Mouse (Mus musculus) MEL (cell line): ENCODE results near the gene Myh10. TPM values are rescaled to one million over a fixed set of nuclear protein-coding genes. Genes with fewer than 3 reads are reported as not detected.

Experiments
- DNase-seq: peaks from one replicate; pipeline ENCODE4 v3.0.0; 2011; ENCODE audit warnings: low read depth, low spot score
- H3K27ac ChIP-seq: 2 replicates; pipeline ENCODE4 v1.5.1; 2012; ENCODE audit warnings: low read depth, mild to moderate bottlenecking, control low read depth, low read length, moderate library complexity; ENCODE audit not compliant: control insufficient read depth
- H3K27me3 ChIP-seq, 2 experiments: fragments of 150-350 bp in 1 of 2; sonication (generic) in 1 of 2; 2 replicates each; pipeline ENCODE4 v1.6.1; 2012; ENCODE audit warnings: low read length in 2 of 2, mild to moderate bottlenecking in 2 of 2, improper control_type of control experiment in 1 of 2, moderate library complexity in 1 of 2; ENCODE audit not compliant: insufficient read depth in 2 of 2, control insufficient read depth in 1 of 2
- H3K36me3 ChIP-seq, 2 experiments: 2 replicates each; pipeline ENCODE4 v1.6.1; 2012 to 2014; ENCODE audit warnings: low read length in 2 of 2, improper control_type of control experiment in 1 of 2, inconsistent platforms in 1 of 2, mild to moderate bottlenecking in 1 of 2; ENCODE audit not compliant: insufficient read depth in 2 of 2, control insufficient read depth in 1 of 2
- H3K4me1 ChIP-seq, 2 experiments: fragments of 150-350 bp in 1 of 2; sonication (generic) in 1 of 2; 2 replicates each; pipeline ENCODE4 v1.6.1; 2012; ENCODE audit warnings: low read length in 2 of 2, improper control_type of control experiment in 1 of 2, mild to moderate bottlenecking in 1 of 2; ENCODE audit not compliant: insufficient read depth in 2 of 2, control insufficient read depth in 1 of 2
- H3K4me3 ChIP-seq, 2 experiments: fragments of 150-350 bp in 1 of 2; sonication (generic) in 1 of 2; 2 replicates each; pipeline ENCODE4 v1.5.1; 2012; ENCODE audit warnings: low read depth in 2 of 2, low read length in 2 of 2, mild to moderate bottlenecking in 2 of 2, moderate library complexity in 2 of 2, control low read depth in 1 of 2, improper control_type of control experiment in 1 of 2; ENCODE audit not compliant: control insufficient read depth in 1 of 2, insufficient read depth in 1 of 2
- H3K79me2 ChIP-seq: 2 replicates; pipeline ENCODE4 v1.6.1; 2012; ENCODE audit warnings: mild to moderate bottlenecking, low read length, moderate library complexity; ENCODE audit not compliant: control insufficient read depth, poor library complexity, insufficient read depth
- H3K9ac ChIP-seq: 2 replicates; pipeline ENCODE4 v1.6.1; 2012; ENCODE audit warnings: low read depth, mild to moderate bottlenecking, control low read depth, low read length, moderate library complexity; ENCODE audit not compliant: control insufficient read depth, poor library complexity, severe bottlenecking
- H3K9me3 ChIP-seq: fragments of 150-350 bp; sonication (generic); replicated peaks from 2 replicates; pipeline ENCODE4 v1.6.1; 2012; ENCODE audit warnings: mild to moderate bottlenecking, low read length, improper control_type of control experiment, moderate library complexity; ENCODE audit not compliant: insufficient read depth
- BHLHE40 ChIP-seq: IDR thresholded peaks from 2 replicates; pipeline ENCODE4 v1.6.1; 2012; ENCODE audit warnings: low read depth, mild to moderate bottlenecking, inconsistent platforms, low read length, improper control_type of control experiment, borderline replicate concordance
- CHD1 ChIP-seq: IDR thresholded peaks from 2 replicates; pipeline ENCODE4 v1.6.1; 2012; ENCODE audit warnings: low read depth, mild to moderate bottlenecking, inconsistent platforms, low read length, improper control_type of control experiment
- CHD2 ChIP-seq: IDR thresholded peaks from 2 replicates; pipeline ENCODE4 v1.6.1; 2011; ENCODE audit warnings: low read length, improper control_type of control experiment
- CTCF ChIP-seq, 3 experiments: IDR thresholded peaks in 2 of 3; conservative IDR thresholded peaks in 1 of 3; 2 replicates each; pipeline ENCODE4 v1.5.1; 2011 to 2012; ENCODE audit warnings: low read length in 3 of 3, low read depth in 2 of 3, mild to moderate bottlenecking in 2 of 3, improper control_type of control experiment in 1 of 3, inconsistent platforms in 1 of 3, mixed read lengths in 1 of 3, moderate library complexity in 1 of 3; ENCODE audit not compliant: control insufficient read depth in 1 of 3, insufficient read depth in 1 of 3, poor library complexity in 1 of 3, severe bottlenecking in 1 of 3
- ELF1 ChIP-seq: IDR thresholded peaks from 2 replicates; pipeline ENCODE4 v1.6.1; 2014; ENCODE audit warnings: low read depth, mild to moderate bottlenecking, inconsistent platforms, low read length, improper control_type of control experiment, moderate library complexity
- GABPA ChIP-seq: IDR thresholded peaks from 2 replicates; pipeline ENCODE4 v1.6.1; 2012; ENCODE audit warnings: low read depth, mild to moderate bottlenecking, inconsistent platforms, low read length, improper control_type of control experiment, moderate library complexity
- GATA1 ChIP-seq: IDR thresholded peaks from 2 replicates; pipeline ENCODE4 v1.6.1; 2011; ENCODE audit warnings: low read depth, low read length, improper control_type of control experiment
- KAT2A ChIP-seq: conservative IDR thresholded peaks from 2 replicates; pipeline ENCODE4 v1.6.1; 2012; ENCODE audit warnings: low read depth, low read length, improper control_type of control experiment, inconsistent platforms
- MAX ChIP-seq: IDR thresholded peaks from 2 replicates; pipeline ENCODE4 v1.6.1; 2011; ENCODE audit warnings: low read length, improper control_type of control experiment
- MXI1 ChIP-seq: IDR thresholded peaks from 2 replicates; pipeline ENCODE4 v1.6.1; 2011; ENCODE audit warnings: mild to moderate bottlenecking, low read depth, low read length, improper control_type of control experiment
- MYB ChIP-seq: IDR thresholded peaks from 2 replicates; pipeline ENCODE4 v1.6.1; 2011; ENCODE audit warnings: mild to moderate bottlenecking, low read depth, low read length, improper control_type of control experiment
- MYC ChIP-seq: IDR thresholded peaks from 2 replicates; pipeline ENCODE4 v1.6.1; 2011; ENCODE audit warnings: low read depth, mild to moderate bottlenecking, low read length, improper control_type of control experiment, moderate library complexity
- NELFE ChIP-seq: IDR thresholded peaks from 2 replicates; pipeline ENCODE4 v1.6.1; 2011; ENCODE audit warnings: low read depth, low read length, improper control_type of control experiment
- NRF1 ChIP-seq: IDR thresholded peaks from 2 replicates; pipeline ENCODE4 v1.6.1; 2014; ENCODE audit warnings: low read depth, mild to moderate bottlenecking, inconsistent platforms, low read length, improper control_type of control experiment, moderate library complexity; ENCODE audit not compliant: poor library complexity, insufficient read depth, severe bottlenecking
- POLR2A ChIP-seq, 2 experiments: IDR thresholded peaks; 2 replicates each; pipeline ENCODE4 v1.6.1; 2011 to 2012; ENCODE audit warnings: low read length in 2 of 2, mild to moderate bottlenecking in 2 of 2, control low read depth in 1 of 2, improper control_type of control experiment in 1 of 2, low read depth in 1 of 2, moderate library complexity in 1 of 2; ENCODE audit not compliant: control insufficient read depth in 1 of 2, insufficient read depth in 1 of 2, poor library complexity in 1 of 2
- POLR2AphosphoS2 ChIP-seq: IDR thresholded peaks from 2 replicates; pipeline ENCODE4 v1.6.1; 2011; ENCODE audit warnings: low read length, improper control_type of control experiment
- POLR2AphosphoS5 ChIP-seq: IDR thresholded peaks from 2 replicates; pipeline ENCODE4 v1.6.1; 2012; ENCODE audit warnings: low read depth, borderline replicate concordance, mild to moderate bottlenecking, inconsistent platforms, low read length, moderate library complexity, mixed read lengths
- SIN3A ChIP-seq: IDR thresholded peaks from 2 replicates; pipeline ENCODE4 v1.6.1; 2012; ENCODE audit warnings: low read length, improper control_type of control experiment, inconsistent platforms
- SMC3 ChIP-seq: IDR thresholded peaks from 2 replicates; pipeline ENCODE4 v1.6.1; 2011; ENCODE audit warnings: low read depth, low read length, improper control_type of control experiment
- TBP ChIP-seq: IDR thresholded peaks from 2 replicates; pipeline ENCODE4 v1.8.0; 2011; ENCODE audit warnings: low read depth, low read length, improper control_type of control experiment
- TCF12 ChIP-seq: IDR thresholded peaks from 2 replicates; pipeline ENCODE4 v1.6.1; 2014; ENCODE audit warnings: low read depth, mild to moderate bottlenecking, inconsistent platforms, low read length, improper control_type of control experiment, moderate library complexity
- UBTF ChIP-seq: IDR thresholded peaks from 2 replicates; pipeline ENCODE4 v1.6.1; 2012; ENCODE audit warnings: low read depth, mild to moderate bottlenecking, inconsistent platforms, low read length, improper control_type of control experiment, moderate library complexity, borderline replicate concordance; ENCODE audit not compliant: insufficient read depth
- USF1 ChIP-seq: IDR thresholded peaks from 2 replicates; pipeline ENCODE4 v1.6.1; 2014; ENCODE audit warnings: low read depth, mild to moderate bottlenecking, inconsistent platforms, low read length, improper control_type of control experiment, moderate library complexity
- USF2 ChIP-seq, 2 experiments: IDR thresholded peaks; 2 replicates each; pipeline ENCODE4 v1.6.1; 2011 to 2012; ENCODE audit warnings: improper control_type of control experiment in 2 of 2, low read length in 2 of 2, borderline replicate concordance in 1 of 2, inconsistent platforms in 1 of 2, low read depth in 1 of 2, mild to moderate bottlenecking in 1 of 2; ENCODE audit not compliant: insufficient read depth in 1 of 2
- ZC3H11A ChIP-seq: IDR thresholded peaks from 2 replicates; pipeline ENCODE4 v1.6.1; 2012; ENCODE audit warnings: low read depth, mild to moderate bottlenecking, inconsistent platforms, low read length, improper control_type of control experiment
- ZKSCAN1 ChIP-seq: IDR thresholded peaks from 2 replicates; pipeline ENCODE4 v1.6.1; 2012; ENCODE audit warnings: low read depth, mild to moderate bottlenecking, inconsistent platforms, low read length, improper control_type of control experiment, moderate library complexity
- ZMIZ1 ChIP-seq: IDR thresholded peaks from 2 replicates; pipeline ENCODE4 v1.6.1; 2012; ENCODE audit warnings: low read depth, mild to moderate bottlenecking, inconsistent platforms, low read length, improper control_type of control experiment, moderate library complexity
- polyA plus RNA-seq, 2 experiments: library from polyadenylated mRNA; stranded (reverse) in 1 of 2; unstranded in 1 of 2; fragments of >175 nt in 1 of 2; fragments of >200 nt in 1 of 2; gene quantifications; 2 replicates each; pipeline versions ENCODE4 v1.2.1 to v1.2.4; 2012; ENCODE audit warnings: low replicate concordance in 2 of 2, low read depth in 1 of 2; ENCODE audit not compliant: insufficient read length in 2 of 2, insufficient read depth in 1 of 2, missing spikeins in 1 of 2
- total RNA-seq: library from RNA; depleted of rRNA; stranded (reverse); fragments of 300-350 nt; gene quantifications from 2 replicates; pipeline ENCODE4 v1.2.3, GENCODE M21; 2012

Gene Myh10
- total and polyA plus RNA-seq, 3 experiments, result 99.3 to 187 (median 127) TPM

GRCm38 (mm10) chr11:68686001-68686400 lies 5.4 kb upstream of the Myh10 start:
- H3K4me1 ChIP-seq, result peaks cover 3 to 8% of the 10 kb centered on the region in 2 experiments
- H3K27me3 ChIP-seq, result peaks cover 0 to 2% of the 10 kb centered on the region in 2 experiments; a peak in 1 of 4 replicates
- peaks cover 0 to 6% of the 10 kb centered on the region in 2 experiments; a peak in 2 of 4 replicates for H3K36me3 ChIP-seq
- TF ChIP-seq BHLHE40, result no peak
- TF ChIP-seq MYC, result no peak
- TF ChIP-seq NELFE, result no peak
- no peak for TF ChIP-seq MAX
- no peak for TF ChIP-seq POLR2AphosphoS2
- no peak for TF ChIP-seq MXI1
- no peak for TF ChIP-seq MYB
- no peak for TF ChIP-seq ZMIZ1
- TF ChIP-seq CHD1, result no peak
- TF ChIP-seq NRF1, result no peak
- no peak for TF ChIP-seq UBTF
- no peak for TF ChIP-seq GATA1
- no peak for TF ChIP-seq SMC3
- no peak for TF ChIP-seq ZKSCAN1
- TF ChIP-seq TCF12, result no peak
- no peak for TF ChIP-seq USF2 (IDR thresholded peaks at IDR 0.05; ENCODE audit: borderline replicate concordance in 1 of 2, insufficient read depth in 1 of 2, low read depth in 1 of 2, low read length in 2 of 2)
- no peak for DNase-seq
- no peaks in the 10 kb centered on the region for H3K9me3 ChIP-seq
- no peak overlapping the region for H3K27ac ChIP-seq
- H3K79me2 ChIP-seq, result no peaks in the 10 kb centered on the region
- no peak overlapping the region for H3K9ac ChIP-seq
- H3K4me3 ChIP-seq, result no peak overlapping the region

GRCm38 (mm10) chr11:68689304-68689703 lies 2.1 kb upstream of the Myh10 start:
- peaks cover 7 to 13% of the 10 kb centered on the region in 2 experiments for H3K4me1 ChIP-seq
- H3K27ac ChIP-seq, result no peak overlapping the region
- H3K9me3 ChIP-seq, result no peaks in the 10 kb centered on the region
- H3K9ac ChIP-seq, result no peak overlapping the region
- no peak overlapping the region for H3K4me3 ChIP-seq
- no peak for DNase-seq
- peaks cover 0 to 2% of the 10 kb centered on the region in 2 experiments; a peak in 1 of 4 replicates for H3K27me3 ChIP-seq
- no peak for TF ChIP-seq ZMIZ1
- no peak for TF ChIP-seq ELF1
- no peak for TF ChIP-seq USF1
- TF ChIP-seq BHLHE40, result no peak
- TF ChIP-seq SIN3A, result no peak
- no peak for TF ChIP-seq MYB
- no peak for TF ChIP-seq SMC3
- TF ChIP-seq CTCF (IDR thresholded peaks at IDR 0.05 in 2 of 3, conservative IDR thresholded peaks at IDR 0.05 in 1 of 3; ENCODE audit: control insufficient read depth in 1 of 3, insufficient read depth in 1 of 3, low read depth in 2 of 3, low read length in 3 of 3, poor library complexity in 1 of 3, severe bottlenecking in 1 of 3), result no peak
- no peak for TF ChIP-seq POLR2AphosphoS5
- TF ChIP-seq NELFE, result no peak
- TF ChIP-seq UBTF, result no peak
- TF ChIP-seq TBP, result no peak
- TF ChIP-seq GABPA, result no peak
- TF ChIP-seq ZC3H11A, result no peak
- no peak for TF ChIP-seq NRF1
- no peak for TF ChIP-seq KAT2A
- TF ChIP-seq GATA1, result no peak
- no peak for TF ChIP-seq CHD2
- no peak for TF ChIP-seq POLR2A (IDR thresholded peaks at IDR 0.05; ENCODE audit: control insufficient read depth in 1 of 2, insufficient read depth in 1 of 2, low read depth in 1 of 2, low read length in 2 of 2, poor library complexity in 1 of 2)
- peaks cover 19% of the 10 kb centered on the region for H3K79me2 ChIP-seq
- peaks cover 0 to 12% of the 10 kb centered on the region in 2 experiments; a peak in 2 of 4 replicates for H3K36me3 ChIP-seq
